Mouse (Mus musculus): ENCODE results near the gene Prl7a2. TPM values are rescaled to one million over a fixed set of nuclear protein-coding genes. Genes with fewer than 3 reads are reported as not detected.

The Prl7a2 gene
- not detected for total RNA-seq (2023)

DNA sequence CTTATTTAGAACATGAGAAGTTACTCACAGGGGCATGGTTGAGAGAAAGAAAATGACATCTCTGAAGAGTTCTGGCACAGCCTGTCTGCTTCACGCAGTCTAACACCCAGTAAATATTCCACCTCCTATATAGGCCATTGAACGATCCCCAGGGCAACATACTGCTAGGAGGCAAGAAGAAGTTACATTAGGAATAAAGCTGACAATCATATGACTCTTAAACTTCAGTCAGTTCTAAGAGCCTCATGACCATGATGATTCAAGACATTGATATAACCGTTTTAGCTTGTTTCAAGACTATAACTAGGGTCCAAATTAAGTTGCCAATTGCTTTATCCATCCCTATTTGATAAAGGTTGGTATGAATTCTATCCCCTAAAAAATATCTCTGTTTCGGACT is at the start of gene Prl7a2:
Gene Prl7a2 (minus strand): TSS at position 101 of the 400 bp plus-strand sequence.

DNA sequence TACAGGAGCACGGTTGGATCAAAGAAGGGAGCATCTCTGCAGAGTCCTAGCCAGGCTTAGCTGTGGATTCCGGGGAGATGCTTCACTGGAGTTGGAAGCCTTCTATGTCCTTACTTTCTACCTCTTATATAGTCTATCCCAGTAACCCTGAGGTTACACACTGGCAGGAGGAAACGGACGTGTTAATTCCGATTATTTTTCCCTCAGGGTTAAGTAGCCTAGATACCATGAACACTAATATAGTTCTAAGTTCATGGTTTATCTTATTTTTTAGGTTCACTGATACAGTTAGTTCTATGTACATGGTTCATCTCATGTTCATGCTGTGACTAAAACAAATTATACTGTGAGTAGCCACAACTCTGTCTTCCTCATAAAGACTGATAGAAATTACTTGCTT is 48.8 kb upstream of the Prl7a2 start, which contains the start of gene Prl7d1:
Gene Prl7d1 (minus strand): TSS at position 101 of the 400 bp plus-strand sequence.

DNA sequence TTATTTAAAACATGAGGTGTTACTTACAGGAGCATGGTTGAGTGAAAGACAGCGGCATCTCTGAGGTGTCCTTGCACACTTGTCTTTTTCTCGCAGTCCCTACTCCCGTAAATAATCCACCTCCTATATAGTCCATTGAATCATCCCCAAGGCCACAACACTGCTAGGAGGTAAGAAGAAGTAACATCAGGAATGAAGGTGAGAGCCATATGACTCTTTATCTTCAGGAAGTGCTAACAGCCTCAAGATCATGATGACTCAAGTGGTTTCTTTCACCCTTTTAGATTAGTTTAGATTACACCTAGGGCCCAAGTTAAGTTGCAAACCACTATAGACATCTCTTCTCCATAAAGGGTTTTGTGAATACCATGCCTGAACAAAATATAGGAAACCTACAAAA is 25.4 kb downstream of the Prl7a2 start, which contains the start of gene Prl7a1:
Gene Prl7a1 (minus strand): TSS at position 101 of the 400 bp plus-strand sequence.

DNA sequence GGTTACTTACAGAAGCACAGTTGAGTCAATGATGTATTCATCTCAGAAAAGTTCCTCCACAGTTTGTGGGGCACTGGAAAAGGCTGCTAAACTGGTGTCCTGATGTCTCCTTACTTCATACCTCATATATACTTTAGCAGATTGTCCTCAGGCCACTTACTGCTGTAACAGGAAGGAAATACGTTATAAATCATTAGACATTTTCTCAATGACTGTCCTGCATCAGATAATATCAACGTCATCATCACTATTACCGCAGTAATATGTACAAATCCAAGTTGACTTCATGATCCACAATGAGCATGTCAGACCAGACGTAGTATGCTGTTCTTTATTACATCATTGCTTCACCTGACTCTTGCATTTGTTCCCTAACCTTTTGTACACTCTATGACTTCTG is 57.4 kb downstream of the Prl7a2 start, which contains the start of gene Prl7b1:
Gene Prl7b1 (minus strand): TSS at position 101 of the 400 bp plus-strand sequence.

Other genes with a start within 250 kb of the Prl7a2 start
- gene Prl8a6, start 229.3 kb downstream of the Prl7a2 start, total RNA-seq (2023), result not detected
- gene Prl8a8, start 154.8 kb downstream of the Prl7a2 start, total RNA-seq (2023), result not detected
- not detected for gene Prl8a9, start 103.4 kb downstream of the Prl7a2 start, total RNA-seq (2023)
- not detected for gene Prl8a1, start 85.9 kb downstream of the Prl7a2 start, total RNA-seq (2023)
- not detected for gene Prl7b1, start 57.5 kb downstream of the Prl7a2 start, total RNA-seq (2023)
- gene Prl7a1, start 25.5 kb downstream of the Prl7a2 start, total RNA-seq (2023), result not detected
- gene Prl7d1, start 48.7 kb upstream of the Prl7a2 start, total RNA-seq (2023), result not detected
- gene Prl7c1, start 112.8 kb upstream of the Prl7a2 start, total RNA-seq (2023), result not detected
- gene Prl2a1, start 133.6 kb upstream of the Prl7a2 start, total RNA-seq (2023), result not detected
- not detected for gene Prl2c1, start 181.3 kb upstream of the Prl7a2 start, total RNA-seq (2023)